Mouse (Mus musculus): ENCODE results near the gene Nol10. TPM values are rescaled to one million over a fixed set of nuclear protein-coding genes. Genes with fewer than 3 reads are reported as not detected.

The Nol10 gene
- total and polyA plus RNA-seq, 3 experiments: 2.7 to 8.1 (median 8.0) TPM

DNA sequence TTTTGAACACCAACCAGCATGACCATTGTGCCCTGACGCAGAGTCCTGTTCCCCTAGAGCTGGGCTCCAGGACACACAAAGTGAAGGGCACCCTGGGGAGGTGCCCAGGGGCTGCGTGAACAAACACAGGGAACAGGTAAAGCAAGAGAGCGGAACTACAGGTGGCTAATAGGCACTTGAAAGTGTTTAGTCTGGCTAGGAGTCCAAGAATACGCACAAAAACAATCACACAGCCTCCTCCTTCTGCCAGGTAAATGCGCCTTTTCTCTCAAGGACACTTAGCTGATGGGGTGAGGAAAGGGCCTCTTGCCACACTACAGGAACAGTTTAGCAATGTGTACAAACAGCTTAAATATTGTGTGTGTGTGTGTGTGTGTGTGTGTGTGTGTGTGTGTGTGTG is 32.2 kb upstream of the Nol10 start:
- Histone ChIP-seq H3K27me3 (ENCODE audit: control insufficient read depth, insufficient read depth, low read length) (no peaks in the 10 kb centered on the region), H3K36me3 (ENCODE audit: control insufficient read depth, insufficient read depth, low read length) (no peaks in the 10 kb centered on the region), H3K79me2 (replicated peaks; ENCODE audit: control insufficient read depth, insufficient read depth, low read length) (no peaks in the 10 kb centered on the region), H3K4me1 (ENCODE audit: control insufficient read depth, insufficient read depth, low read length) (no peaks in the 10 kb centered on the region), H3K9ac (ENCODE audit: low read depth, low read length) (no peak overlapping the region), H3K4me3 (no peak overlapping the region), H3K27ac (no peak overlapping the region)
- TF ChIP-seq POLR2A (IDR thresholded peaks at IDR 0.05; ENCODE audit: insufficient read depth, low read depth, low read length): no peak
- TF ChIP-seq EP300 (IDR thresholded peaks at IDR 0.05; ENCODE audit: insufficient read depth, low read depth, low read length): no peak
- no peak for TF ChIP-seq CTCF (IDR thresholded peaks at IDR 0.05)
- intact Hi-C loops (cut with DNase I): no loop called here
- DNase-seq: no peak
- 89% methylated on average over 5 of the region's 5 CpGs for WGBS

DNA sequence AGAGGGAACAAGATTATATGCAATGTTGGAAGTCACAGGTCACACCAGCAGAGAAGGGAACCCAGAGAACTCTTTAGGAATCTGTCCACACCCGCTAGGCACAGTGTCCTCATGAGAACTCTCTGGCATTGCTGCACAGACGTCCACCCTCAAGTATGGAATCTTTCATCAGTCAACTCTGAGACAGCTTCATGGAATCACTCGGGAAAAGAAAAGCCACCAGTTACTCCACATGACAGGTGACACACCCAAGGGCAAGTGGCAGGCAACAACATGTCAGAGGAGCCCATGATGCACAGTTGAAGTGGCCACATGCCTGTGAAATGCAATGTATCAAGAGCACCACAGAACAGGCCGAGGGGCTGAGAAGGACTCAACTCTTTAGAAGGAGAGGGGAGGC is 30.3 kb upstream of the Nol10 start:
- H3K79me2 ChIP-seq (replicated peaks; ENCODE audit: control insufficient read depth, insufficient read depth, low read length): no peaks in the 10 kb centered on the region
- H3K27ac ChIP-seq: no peak overlapping the region
- intact Hi-C loops (cut with DNase I): no loop called here
- WGBS: 47% methylated on average over 4 of the region's 4 CpGs
- H3K4me1 ChIP-seq (ENCODE audit: control insufficient read depth, insufficient read depth, low read length): no peaks in the 10 kb centered on the region
- no peaks in the 10 kb centered on the region for H3K36me3 ChIP-seq (ENCODE audit: control insufficient read depth, insufficient read depth, low read length)
- DNase-seq: no peak
- no peaks in the 10 kb centered on the region for H3K27me3 ChIP-seq (ENCODE audit: control insufficient read depth, insufficient read depth, low read length)
- H3K4me3 ChIP-seq: no peak overlapping the region
- no peak overlapping the region for H3K9ac ChIP-seq (ENCODE audit: low read depth, low read length)
- TF ChIP-seq POLR2A (IDR thresholded peaks at IDR 0.05; ENCODE audit: insufficient read depth, low read depth, low read length) (no peak), CTCF (IDR thresholded peaks at IDR 0.05) (no peak), EP300 (IDR thresholded peaks at IDR 0.05; ENCODE audit: insufficient read depth, low read depth, low read length) (no peak)

DNA sequence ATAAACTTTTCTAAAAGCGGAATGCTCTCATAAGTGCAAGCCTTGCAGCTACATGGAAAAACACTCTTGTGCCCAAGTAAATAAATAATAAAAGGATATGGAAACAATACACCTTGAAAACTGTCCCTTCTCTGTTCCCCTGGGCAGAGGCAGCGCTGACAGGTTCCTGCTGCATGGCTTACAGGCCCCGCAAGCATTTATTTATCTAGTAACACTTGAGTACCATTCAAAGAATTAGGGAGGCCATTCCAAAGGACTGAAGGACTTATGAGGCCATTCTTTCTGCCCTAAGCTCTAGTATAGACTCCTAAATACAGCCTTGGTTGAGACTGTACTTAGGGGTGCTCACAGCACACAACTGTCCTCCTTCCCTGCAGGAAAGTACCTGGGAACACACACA is 29.8 kb upstream of the Nol10 start:
- no peak overlapping the region for H3K27ac ChIP-seq
- intact Hi-C loops (cut with DNase I): no loop called here
- TF ChIP-seq EP300 (IDR thresholded peaks at IDR 0.05; ENCODE audit: insufficient read depth, low read depth, low read length): no peak
- no peak for TF ChIP-seq CTCF (IDR thresholded peaks at IDR 0.05)
- no peak for TF ChIP-seq POLR2A (IDR thresholded peaks at IDR 0.05; ENCODE audit: insufficient read depth, low read depth, low read length)
- no peaks in the 10 kb centered on the region for H3K79me2 ChIP-seq (replicated peaks; ENCODE audit: control insufficient read depth, insufficient read depth, low read length)
- no peaks in the 10 kb centered on the region for H3K36me3 ChIP-seq (ENCODE audit: control insufficient read depth, insufficient read depth, low read length)
- H3K4me1 ChIP-seq (ENCODE audit: control insufficient read depth, insufficient read depth, low read length): no peaks in the 10 kb centered on the region
- 75% methylated on average over 3 of the region's 3 CpGs for WGBS
- H3K4me3 ChIP-seq: no peak overlapping the region
- no peak for DNase-seq
- no peak overlapping the region for H3K9ac ChIP-seq (ENCODE audit: low read depth, low read length)
- no peaks in the 10 kb centered on the region for H3K27me3 ChIP-seq (ENCODE audit: control insufficient read depth, insufficient read depth, low read length)

DNA sequence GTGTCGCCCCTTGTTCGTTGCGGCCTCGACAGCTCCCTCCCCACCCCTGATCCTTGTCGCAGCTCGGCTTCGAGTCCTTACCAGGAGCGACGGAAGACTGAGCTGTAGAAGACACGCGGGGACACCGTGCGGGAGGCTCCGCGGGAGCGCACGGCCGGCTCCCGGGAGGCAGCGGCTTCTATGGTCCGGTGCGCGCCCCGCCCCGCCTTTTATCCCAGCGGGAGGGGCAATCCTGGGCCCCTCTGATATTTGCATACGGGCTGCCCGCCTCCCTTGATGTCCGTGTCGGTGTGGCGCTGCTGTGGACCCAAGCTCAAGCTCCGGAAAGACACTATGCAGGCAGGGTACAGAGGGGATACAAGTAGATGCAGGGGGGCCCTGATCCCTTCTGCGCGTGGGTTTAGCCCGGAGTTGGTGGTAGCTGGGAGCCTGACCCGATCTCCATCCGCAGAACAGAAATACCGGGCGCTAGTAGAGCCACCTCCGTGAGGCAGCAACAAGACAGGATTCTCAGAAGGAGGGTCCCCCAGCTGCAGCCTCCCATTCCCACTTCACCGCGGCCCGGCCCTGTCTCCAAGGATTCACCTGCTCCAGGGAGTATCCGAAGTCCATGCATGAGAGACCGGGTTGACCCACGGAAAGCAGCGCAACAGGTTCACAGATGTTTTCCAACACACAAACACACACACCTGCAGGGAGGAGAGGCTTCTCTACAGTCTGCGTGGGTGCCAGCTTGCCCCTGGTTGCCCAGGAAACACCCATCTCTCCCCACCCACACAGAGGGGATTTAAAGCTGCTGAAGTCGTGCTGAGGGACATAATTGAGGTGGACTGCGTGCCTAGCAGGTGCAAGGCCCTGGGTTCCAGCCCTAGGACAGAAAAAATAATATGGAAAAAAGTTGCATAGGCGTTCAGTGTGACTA is 23.4 kb upstream of the Nol10 start:
- no peak overlapping the region for H3K9ac ChIP-seq (ENCODE audit: low read depth, low read length)
- TF ChIP-seq EP300 (IDR thresholded peaks at IDR 0.05; ENCODE audit: insufficient read depth, low read depth, low read length): no peak
- TF ChIP-seq CTCF (IDR thresholded peaks at IDR 0.05): no peak
- no peak for TF ChIP-seq POLR2A (IDR thresholded peaks at IDR 0.05; ENCODE audit: insufficient read depth, low read depth, low read length)
- intact Hi-C loops (cut with DNase I): no loop called here
- DNase-seq: peak in 1 of 2 experiments; percentile 13
- H3K4me1 ChIP-seq (ENCODE audit: control insufficient read depth, insufficient read depth, low read length): no peaks in the 10 kb centered on the region
- peak overlapping the region; percentile 5; the same call in 1 of the 2 replicates for H3K4me3 ChIP-seq
- H3K27ac ChIP-seq: no peak overlapping the region
- 7% methylated on average over 51 of the region's 51 CpGs for whole genome bisulfite sequencing
- H3K36me3 ChIP-seq (ENCODE audit: control insufficient read depth, insufficient read depth, low read length): no peaks in the 10 kb centered on the region
- no peaks in the 10 kb centered on the region for H3K79me2 ChIP-seq (replicated peaks; ENCODE audit: control insufficient read depth, insufficient read depth, low read length)
- H3K27me3 ChIP-seq (ENCODE audit: control insufficient read depth, insufficient read depth, low read length): peaks cover 9% of the 10 kb centered on the region

DNA sequence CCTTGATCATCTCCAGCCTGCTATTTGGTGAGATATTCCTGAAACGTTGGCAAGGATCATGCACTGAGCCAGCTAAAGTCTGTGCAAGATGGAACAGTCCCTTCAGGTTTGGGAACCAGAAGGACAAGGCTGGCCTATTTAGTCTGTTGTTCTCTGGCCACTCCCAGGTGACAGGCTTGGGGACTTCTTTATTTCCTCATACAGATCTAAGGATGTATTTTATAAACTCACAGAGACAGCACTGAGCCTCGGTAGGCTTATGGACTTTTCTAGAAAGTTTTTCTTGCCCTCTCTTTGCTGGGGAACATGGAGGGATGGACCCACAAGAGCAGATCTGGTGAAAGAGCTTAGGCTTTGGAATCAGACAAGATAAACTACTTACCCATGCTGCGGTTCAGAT is 19.0 kb upstream of the Nol10 start, which contains the start of gene Atp6v1c2:
TSS of gene Atp6v1c2 (minus strand) at position 101 of the 400 bp plus-strand sequence.
- Histone ChIP-seq H3K27me3 (ENCODE audit: control insufficient read depth, insufficient read depth, low read length) (peaks cover 8% of the 10 kb centered on the region), H3K9ac (ENCODE audit: low read depth, low read length) (no peak within 1 kb of the TSS)
- intact Hi-C loops (cut with DNase I): no loop called here

DNA sequence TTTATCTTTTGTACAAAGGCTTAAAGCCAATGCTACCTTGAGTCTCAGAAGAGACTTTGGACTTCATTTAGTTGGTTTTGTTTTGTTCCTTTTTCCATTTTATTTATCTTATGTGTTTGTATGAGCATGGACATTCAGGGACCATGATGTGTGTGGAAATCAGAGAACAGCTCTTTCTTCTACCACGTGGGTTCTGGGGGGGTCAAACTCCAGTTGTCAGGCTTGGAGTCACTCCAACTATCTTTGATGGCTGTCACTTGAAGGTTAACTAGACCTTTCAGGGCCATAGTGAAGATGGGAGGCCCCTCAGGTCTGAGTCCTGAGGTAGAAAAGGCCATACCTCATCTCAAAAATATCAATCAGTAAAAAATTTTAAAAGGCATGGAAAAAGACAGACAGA is 14.8 kb upstream of the Nol10 start:
- Histone ChIP-seq H3K27me3 (ENCODE audit: control insufficient read depth, insufficient read depth, low read length) (no peaks in the 10 kb centered on the region; the same call in 1 of the 2 replicates), H3K27ac (no peak overlapping the region), H3K79me2 (replicated peaks; ENCODE audit: control insufficient read depth, insufficient read depth, low read length) (no peaks in the 10 kb centered on the region), H3K36me3 (ENCODE audit: control insufficient read depth, insufficient read depth, low read length) (no peaks in the 10 kb centered on the region), H3K4me3 (no peak overlapping the region), H3K4me1 (ENCODE audit: control insufficient read depth, insufficient read depth, low read length) (no peaks in the 10 kb centered on the region), H3K9ac (ENCODE audit: low read depth, low read length) (no peak overlapping the region)
- TF ChIP-seq CTCF (IDR thresholded peaks at IDR 0.05): no peak
- no peak for TF ChIP-seq EP300 (IDR thresholded peaks at IDR 0.05; ENCODE audit: insufficient read depth, low read depth, low read length)
- no peak for TF ChIP-seq POLR2A (IDR thresholded peaks at IDR 0.05; ENCODE audit: insufficient read depth, low read depth, low read length)
- intact Hi-C loops (cut with DNase I): no loop called here
- no peak for DNase-seq
- 7% methylated on average over 1 of the region's 1 CpGs for WGBS

More for the DNA sequence above, 19.0 kb upstream of the Nol10 start, which contains the start of gene Atp6v1c2:
- no peak within 1 kb of the TSS for H3K4me3 ChIP-seq
- no peaks in the 10 kb centered on the region for H3K79me2 ChIP-seq (replicated peaks; ENCODE audit: control insufficient read depth, insufficient read depth, low read length)
- no peaks in the 10 kb centered on the region for H3K4me1 ChIP-seq (ENCODE audit: control insufficient read depth, insufficient read depth, low read length)
- DNase-seq: no peak
- WGBS: 70% methylated on average over 3 of the region's 3 CpGs
- TF ChIP-seq POLR2A (IDR thresholded peaks at IDR 0.05; ENCODE audit: insufficient read depth, low read depth, low read length) (no peak), EP300 (IDR thresholded peaks at IDR 0.05; ENCODE audit: insufficient read depth, low read depth, low read length) (no peak), CTCF (IDR thresholded peaks at IDR 0.05) (no peak)
- no peaks in the 10 kb centered on the region for H3K36me3 ChIP-seq (ENCODE audit: control insufficient read depth, insufficient read depth, low read length)
- H3K27ac ChIP-seq: no peak within 1 kb of the TSS
